Comparison of ENCODE assay signal across 15 mouse cellular contexts in the genomic region with DNA sequence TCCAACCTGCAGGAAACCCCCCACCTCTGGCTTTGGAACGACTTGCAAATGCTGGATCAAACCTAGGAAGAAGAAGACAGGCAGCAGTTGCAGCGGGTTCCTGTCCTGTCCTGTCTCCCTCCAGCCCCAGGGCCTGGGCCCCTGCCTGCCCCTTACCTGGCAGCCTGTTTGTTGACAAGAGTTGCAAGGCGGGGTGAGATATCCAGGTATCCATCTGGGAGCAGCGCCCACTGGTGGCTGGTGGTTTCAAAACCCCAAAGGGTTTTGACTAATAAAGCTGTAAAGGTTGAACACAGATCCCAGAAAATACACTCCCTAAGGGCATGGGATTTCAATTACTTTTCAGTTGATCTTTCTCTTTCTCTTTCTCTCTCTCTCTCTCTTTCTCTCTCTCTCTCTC. TPM values are rescaled to one million over a fixed set of nuclear protein-coding genes. Genes with fewer than 3 reads are reported as not detected.
DNase-seq lines count a peak whose midpoint lies in the region; ATAC-seq and TF ChIP-seq lines count a peak whose summit lies in the region.
"Had no signal": no experiment of that assay in that cellular context is flagged by ENCODE, and none has a peak within 500 bp of the region (broad histone marks: within the 10 kb centered on the region; RNA-seq: fewer than 3 reads in every experiment).

No protein-coding gene starts in this region.

- no peak for TF ChIP-seq POLR2A in brain, embryonic 14.5 days (IDR thresholded peaks at IDR 0.05; ENCODE audit: borderline replicate concordance, extremely low read depth, insufficient read depth, insufficient read length, poor library complexity, severe bottlenecking)

- H3K9me3 ChIP-seq in intestine, postnatal 0 days (ENCODE audit: control insufficient read depth): no peaks in the 10 kb centered on the region
- no peaks in the 10 kb centered on the region for H3K9me3 ChIP-seq in intestine, embryonic 15.5 days
- H3K9me3 ChIP-seq: limb, embryonic 13.5 days; midbrain, embryonic 15.5 days had no signal

- H3K4me1 ChIP-seq in intestine, postnatal 0 days (replicated peaks; ENCODE audit: control insufficient read depth, insufficient read depth, low read length): no peaks in the 10 kb centered on the region
- H3K4me1 ChIP-seq in intestine, embryonic 15.5 days (replicated peaks): peaks cover 6% of the 10 kb centered on the region; the same call in 1 of the 2 replicates

- TF ChIP-seq CTCF in intestine, postnatal 0 days (IDR thresholded peaks at IDR 0.05; ENCODE audit: low read depth): peak; percentile 68
- peak; percentile 33; the same call in 1 of the 2 replicates for TF ChIP-seq CTCF in brain, embryonic 14.5 days (IDR thresholded peaks at IDR 0.05; ENCODE audit: borderline replicate concordance, extremely low read depth, insufficient read depth, insufficient read length)

- no peaks in the 10 kb centered on the region for H3K27me3 ChIP-seq in intestine, postnatal 0 days (replicated peaks; ENCODE audit: control insufficient read depth, insufficient read depth, low read length)
- no peaks in the 10 kb centered on the region for H3K27me3 ChIP-seq in intestine, embryonic 15.5 days (replicated peaks)
- H3K27me3 ChIP-seq: embryonic facial prominence, embryonic 13.5 days; limb, embryonic 13.5 days; midbrain, embryonic 15.5 days had no signal

- peak; percentile 59 for DNase-seq in thymus, postnatal 14 days
- DNase-seq in thymus, postnatal 0 days (ENCODE audit: low spot score): no peak
- DNase-seq in brain, embryonic 14.5 days (ENCODE audit: low read depth): no peak
- peak; percentile 41 to 45 for DNase-seq in thymus, postnatal 36 days
- DNase-seq in layer of hippocampus, adult 9-10 months (ENCODE audit: low spot score): no peak
- no peak for DNase-seq in spleen, adult 12 weeks (ENCODE audit: low spot score)
- DNase-seq: gastrocnemius, postnatal 36 days; retina, postnatal 1 day had no signal

- no peaks in the 10 kb centered on the region for H3K36me3 ChIP-seq in intestine, postnatal 0 days (ENCODE audit: control insufficient read depth, insufficient read depth)
- no peaks in the 10 kb centered on the region for H3K36me3 ChIP-seq in intestine, embryonic 15.5 days
- H3K36me3 ChIP-seq: embryonic facial prominence, embryonic 13.5 days; limb, embryonic 13.5 days; midbrain, embryonic 15.5 days had no signal

- no peak overlapping the region for H3K4me2 ChIP-seq in intestine, postnatal 0 days (replicated peaks; ENCODE audit: low read depth)
- H3K4me2 ChIP-seq in intestine, embryonic 15.5 days (replicated peaks): no peak overlapping the region
- H3K4me2 ChIP-seq: embryonic facial prominence, embryonic 13.5 days; limb, embryonic 13.5 days; midbrain, embryonic 15.5 days had no signal

- no peak overlapping the region for H3K9ac ChIP-seq in intestine, postnatal 0 days (ENCODE audit: low read depth, low read length)
- no peak overlapping the region for H3K9ac ChIP-seq in intestine, embryonic 15.5 days
- H3K9ac ChIP-seq: embryonic facial prominence, embryonic 13.5 days; limb, embryonic 13.5 days; midbrain, embryonic 15.5 days had no signal

- no peak for ATAC-seq in intestine, postnatal 0 days
- no peak for ATAC-seq in intestine, embryonic 15.5 days
- ATAC-seq: activated CD4-positive, CD25-positive, alpha-beta regulatory T cell, adult 4 months; hindbrain, embryonic 16.5 days; midbrain, embryonic 15.5 days had no signal

- no peak overlapping the region for H3K27ac ChIP-seq in intestine, postnatal 0 days (ENCODE audit: low read depth, low read length)
- H3K27ac ChIP-seq in intestine, embryonic 15.5 days: no peak overlapping the region
- H3K27ac ChIP-seq: embryonic facial prominence, embryonic 13.5 days; limb, embryonic 13.5 days; midbrain, embryonic 15.5 days had no signal

- 41% methylated on average over 4 of the region's 4 CpGs for WGBS in intestine, postnatal 0 days
- 30% methylated on average over 4 of the region's 4 CpGs for WGBS in intestine, embryonic 15.5 days

- no peak overlapping the region for H3K4me3 ChIP-seq in intestine, postnatal 0 days (ENCODE audit: low read depth, low read length)
- H3K4me3 ChIP-seq in intestine, embryonic 15.5 days (replicated peaks): no peak overlapping the region
- H3K4me3 ChIP-seq: embryonic facial prominence, embryonic 13.5 days; limb, embryonic 13.5 days; midbrain, embryonic 15.5 days had no signal

RNA-seq across cellular contexts. Expression of gene Sh3pxd2a, which starts 24.0 kb away (rescaled TPM):
- 2.2 and 2.4 TPM in 2 replicates for polyA plus RNA-seq in intestine, postnatal 0 days (2015; fragmentation: Nextera tagmentation; extraction: Ambion mirVana)
- polyA plus RNA-seq in intestine, embryonic 15.5 days (2015; fragmentation: Nextera tagmentation; extraction: Ambion mirVana): 4.8 and 5.0 TPM in 2 replicates
- polyA plus RNA-seq in thymus, postnatal 0 days (2015; fragmentation: Nextera tagmentation; extraction: Ambion mirVana): 2.0 and 2.6 TPM in 2 replicates
- 10.1 and 14.5 TPM in 2 replicates for polyA plus RNA-seq in brain, embryonic 14.5 days (2012; rRNA removed)

RNA-seq across cellular contexts. Expression of gene Stn1, which starts 49.1 kb away (rescaled TPM):
- 11.4 and 14.9 TPM in 2 replicates for polyA plus RNA-seq in intestine, postnatal 0 days (2015; fragmentation: Nextera tagmentation; extraction: Ambion mirVana)
- 43.8 and 44.8 TPM in 2 replicates for polyA plus RNA-seq in intestine, embryonic 15.5 days (2015; fragmentation: Nextera tagmentation; extraction: Ambion mirVana)
- polyA plus RNA-seq in thymus, postnatal 0 days (2015; fragmentation: Nextera tagmentation; extraction: Ambion mirVana): 36.0 and 36.9 TPM in 2 replicates
- polyA plus RNA-seq in brain, embryonic 14.5 days (2012; rRNA removed): 23.9 and 24.8 TPM in 2 replicates

Comparison
In these comparisons a context has a peak if more than half of its experiments do, and no peak if none do; other contexts are left out.
1. DNase-seq: peak in thymus, postnatal 14 days (single experiment) and thymus, postnatal 36 days (2 of 2); none in thymus, postnatal 0 days (single experiment), brain, embryonic 14.5 days (single experiment), layer of hippocampus, adult 9-10 months (single experiment) and spleen, adult 12 weeks (single experiment).